Mouse (Mus musculus): ENCODE data around the gene Syt7.

Syt7 gene

GRCm38 (mm10) chr19:10387660-10388059, 1.2 kb upstream of the Syt7 start:
- DNase-seq (ENCODE audit: low read depth, low spot score): no peak

- DNase-seq (ENCODE audit: low read depth, low spot score): no peak
These were observed 655 bp downstream of the Syt7 start for GRCm38 (mm10) chr19:10389391-10390098.

GRCm38 (mm10) chr19:10390099-10390680, 1.3 kb downstream of the Syt7 start:
- DNase-seq (ENCODE audit: low read depth, low spot score): no peak

DNA sequence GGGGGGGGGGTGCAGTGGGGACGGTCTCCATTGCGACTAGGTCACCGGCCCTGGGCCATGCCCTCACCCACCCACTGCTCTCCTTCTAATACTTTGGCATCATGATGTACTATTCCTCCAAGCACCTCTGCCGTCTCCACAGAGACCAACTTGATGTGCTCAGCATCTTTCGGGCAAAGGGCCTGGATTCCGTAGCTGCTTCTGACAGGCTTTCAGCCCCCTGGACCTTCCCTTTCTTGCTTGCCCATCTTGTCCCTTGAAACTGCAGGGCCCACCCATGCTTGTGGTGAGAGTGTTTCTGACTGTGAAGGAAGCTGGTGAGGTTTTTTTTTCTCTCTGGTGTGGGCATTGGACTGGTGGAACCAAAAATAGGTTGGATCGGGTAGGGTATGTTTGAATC, 2.1 kb downstream of the Syt7 start:
- no peak for DNase-seq (ENCODE audit: low read depth, low spot score)

GRCm38 (mm10) chr19:10391995-10392394, 3.1 kb downstream of the Syt7 start:
- DNase-seq (ENCODE audit: low read depth, low spot score): no peak

GRCm38 (mm10) chr19:10393471-10393870, 4.6 kb downstream of the Syt7 start:
- DNase-seq (ENCODE audit: low read depth, low spot score): no peak

DNA sequence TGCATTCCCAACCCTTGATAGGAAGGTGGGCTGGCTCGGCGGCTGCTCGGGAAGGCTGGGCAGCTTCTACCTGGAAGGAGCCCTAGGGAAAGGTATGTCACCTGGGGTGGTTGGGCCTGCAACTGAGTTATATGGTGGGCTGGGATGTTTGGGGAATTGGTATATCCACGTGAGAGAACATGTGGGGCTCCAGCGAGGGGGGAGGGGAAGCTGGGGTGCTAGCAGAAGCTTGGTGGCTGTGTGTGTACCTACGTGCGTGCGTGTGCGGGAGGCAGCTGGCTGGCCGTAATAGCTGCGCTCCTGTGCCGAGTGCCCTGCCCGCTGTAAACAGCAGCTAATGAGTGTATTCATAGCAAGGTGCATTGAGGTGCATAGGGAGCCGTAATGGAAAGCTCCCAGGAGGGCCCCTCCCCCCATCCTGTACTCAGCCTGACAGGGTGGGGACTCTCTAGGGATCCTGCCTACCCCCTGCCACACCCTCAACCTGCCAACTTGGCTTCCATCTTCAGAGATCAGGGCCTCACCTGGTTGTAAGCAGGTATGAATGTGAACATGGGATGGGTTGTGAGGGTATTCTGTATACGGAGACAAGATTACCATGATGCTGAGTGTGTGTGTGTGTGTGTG, 5.1 kb downstream of the Syt7 start:
- DNase-seq (ENCODE audit: low read depth, low spot score): no peak

DNA sequence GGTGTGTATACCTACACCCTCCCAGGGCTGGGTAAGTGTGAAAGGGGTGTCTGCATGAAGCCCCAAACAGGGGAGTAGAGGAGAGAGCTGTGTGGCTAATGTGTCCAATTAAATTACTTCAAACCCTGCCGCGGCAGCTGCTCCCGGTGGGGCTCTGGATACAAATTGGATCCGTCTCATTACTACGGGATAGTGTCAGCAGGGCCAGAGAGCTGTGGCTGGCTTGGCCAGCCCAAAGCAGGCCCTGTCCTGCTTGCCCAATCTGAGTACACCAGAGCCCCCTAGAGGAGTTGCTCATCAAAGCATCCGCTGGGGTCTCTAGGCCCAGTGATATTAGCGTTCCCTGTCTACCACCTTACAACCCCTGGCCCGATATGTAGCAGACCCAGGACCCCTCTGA, 6.3 kb downstream of the Syt7 start:
- no peak for DNase-seq (ENCODE audit: low read depth, low spot score)

- no peak for DNase-seq (ENCODE audit: low read depth, low spot score)
These were observed 8.1 kb downstream of the Syt7 start for GRCm38 (mm10) chr19:10396962-10397361.

GRCm38 (mm10) chr19:10397479-10398153, 8.7 kb downstream of the Syt7 start:
- no peak for DNase-seq (ENCODE audit: low read depth, low spot score)

GRCm38 (mm10) chr19:10398296-10398695, 9.4 kb downstream of the Syt7 start:
- DNase-seq (ENCODE audit: low read depth, low spot score): no peak

DNA sequence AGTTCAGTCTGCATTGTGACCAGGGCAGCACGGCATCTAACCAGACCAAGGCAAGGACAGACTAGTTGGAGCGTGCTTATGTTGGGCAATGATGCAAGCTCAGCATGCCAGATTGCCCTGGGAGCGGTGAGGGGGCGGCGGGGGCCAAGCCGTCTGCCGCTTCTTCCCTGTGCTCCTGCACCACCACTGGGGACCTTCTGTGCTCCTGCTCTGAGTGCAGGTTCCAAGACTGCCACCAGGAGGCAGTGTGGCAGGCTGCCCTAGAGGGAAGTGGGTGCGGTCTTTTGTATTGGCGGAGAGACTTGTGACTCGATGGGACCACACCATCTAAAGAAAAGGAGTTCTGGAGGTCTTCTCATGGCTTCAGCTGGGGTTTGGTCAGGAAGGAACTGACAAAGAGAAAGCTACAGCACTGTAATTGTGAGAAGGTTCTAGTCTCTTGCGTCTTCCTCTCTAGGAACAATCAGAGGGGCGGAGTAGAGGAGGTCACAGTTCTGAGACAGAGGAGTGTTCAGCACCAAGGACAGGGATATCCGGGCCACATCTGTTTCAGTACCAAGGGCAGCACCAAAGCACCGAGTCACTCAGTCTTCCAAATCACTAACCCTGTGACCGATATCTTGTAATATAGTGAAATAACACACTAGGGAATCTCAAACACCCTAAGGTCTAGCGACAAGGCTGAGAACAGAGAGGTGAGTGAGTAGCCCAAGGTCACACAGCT, 14.0 kb downstream of the Syt7 start:
- peak; percentile 65 for DNase-seq (ENCODE audit: low read depth, low spot score)

GRCm38 (mm10) chr19:10403593-10404380, 14.9 kb downstream of the Syt7 start:
- DNase-seq (ENCODE audit: low read depth, low spot score): no peak

- DNase-seq (ENCODE audit: low read depth, low spot score): no peak
These were observed 15.5 kb downstream of the Syt7 start for GRCm38 (mm10) chr19:10404424-10404823.

GRCm38 (mm10) chr19:10404911-10405310, 16.0 kb downstream of the Syt7 start:
- no peak for DNase-seq (ENCODE audit: low read depth, low spot score)

DNA sequence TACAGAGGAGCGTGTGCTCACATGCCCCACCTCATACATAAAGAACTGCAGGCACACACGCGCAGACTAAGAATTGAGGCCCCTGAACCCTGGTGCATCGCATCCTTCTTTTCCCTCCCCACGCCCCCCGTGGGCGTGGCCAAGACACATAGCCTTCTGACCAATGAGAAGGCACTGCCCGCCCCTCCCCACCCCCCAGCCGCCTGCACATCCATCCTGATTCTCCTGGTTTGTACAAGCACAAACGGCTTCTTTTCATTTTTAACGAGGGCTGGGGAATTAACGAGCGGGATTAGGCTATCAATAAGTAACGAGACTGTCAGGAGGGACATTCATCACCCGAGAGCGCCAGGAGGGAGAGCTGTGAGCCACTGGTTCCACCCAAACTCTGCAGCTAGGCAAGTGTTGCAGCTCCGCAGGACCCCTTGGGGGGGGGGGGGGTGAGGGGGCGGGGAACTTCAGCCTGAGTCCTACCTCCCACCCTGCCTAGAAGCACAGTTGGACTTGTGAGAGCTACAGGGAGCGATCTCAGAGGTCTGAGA, 24.9 kb downstream of the Syt7 start:
- no peak for DNase-seq (ENCODE audit: low read depth, low spot score)

DNA sequence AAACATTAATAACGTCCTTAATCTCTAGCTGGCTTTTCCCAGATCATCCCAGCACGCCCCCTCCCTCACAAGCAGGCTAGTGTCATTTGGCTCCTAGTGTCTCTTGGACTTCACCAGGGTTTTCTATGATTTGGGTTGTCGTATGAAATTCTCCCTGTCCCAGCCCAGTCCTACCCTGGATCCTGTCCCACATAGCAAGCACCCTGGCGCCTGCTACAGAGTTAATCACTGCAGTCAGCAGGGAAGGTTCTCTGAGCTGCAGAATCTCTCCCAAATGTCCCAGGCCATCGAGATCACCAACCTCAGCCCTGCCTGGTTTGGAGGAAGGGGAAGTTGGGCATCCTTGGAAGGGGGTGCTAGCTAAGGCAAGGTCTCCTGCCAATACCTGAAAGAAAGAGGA, 26.6 kb downstream of the Syt7 start:
- DNase-seq (ENCODE audit: low read depth, low spot score): no peak

GRCm38 (mm10) chr19:10416889-10417288, 28.0 kb downstream of the Syt7 start:
- DNase-seq (ENCODE audit: low read depth, low spot score): no peak

DNA sequence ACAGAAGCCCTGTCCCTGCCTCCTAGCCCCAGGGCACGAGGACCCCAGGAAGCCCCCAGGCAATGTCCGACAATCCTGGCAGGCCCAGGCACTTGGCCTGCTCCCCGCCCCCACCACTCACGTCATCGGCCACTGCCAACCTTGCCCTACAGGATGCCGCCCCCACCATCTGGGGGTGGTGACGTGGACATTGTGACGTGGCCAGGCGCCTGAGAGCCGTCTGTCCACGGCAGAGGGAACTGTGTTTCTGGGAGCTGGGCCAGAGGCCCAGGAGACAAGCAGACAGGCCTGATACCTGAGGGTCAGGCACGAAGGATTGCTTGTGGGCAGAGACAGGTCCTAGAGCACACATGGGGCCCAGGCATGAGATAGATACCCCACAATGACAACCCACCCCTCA, 28.5 kb downstream of the Syt7 start:
- DNase-seq (ENCODE audit: low read depth, low spot score): no peak
